Mouse (Mus musculus) forebrain, embryonic 12.5 days (tissue): ENCODE results near the gene Map3k5. TPM values are rescaled to one million over a fixed set of nuclear protein-coding genes. Genes with fewer than 3 reads are reported as not detected.

Experiments used
- ATAC-seq: fragments of 200-750 bp; cut with Nextera tagmentation; 2 replicates; pipeline ENCODE4 v1.8.0; 2017; ENCODE audit warnings: moderate TSS enrichment; ENCODE audit not compliant: low FRiP score
- H3K27ac ChIP-seq: fragments of 300-500 bp; sonication (generic); 2 replicates; pipeline ENCODE4 v1.5.1; 2016; ENCODE audit warnings: mild to moderate bottlenecking
- H3K27me3 ChIP-seq: fragments of 300-500 bp; sonication (generic); 2 replicates; pipeline ENCODE4 v1.6.1; 2016; ENCODE audit warnings: mild to moderate bottlenecking
- H3K36me3 ChIP-seq: fragments of 300-500 bp; sonication (generic); replicated peaks from 2 replicates; pipeline ENCODE4 v1.6.1; 2016; ENCODE audit warnings: mild to moderate bottlenecking
- H3K4me1 ChIP-seq: fragments of 300-500 bp; sonication (generic); 2 replicates; pipeline ENCODE4 v1.6.1; 2016
- H3K4me2 ChIP-seq: fragments of 300-500 bp; sonication (generic); 2 replicates; pipeline ENCODE4 v1.6.1; 2016; ENCODE audit warnings: mild to moderate bottlenecking, moderate library complexity
- H3K4me3 ChIP-seq: fragments of 300-500 bp; sonication (generic); replicated peaks from 2 replicates; pipeline ENCODE4 v1.5.1; 2016; ENCODE audit warnings: mild to moderate bottlenecking
- H3K9ac ChIP-seq: fragments of 300-500 bp; sonication (generic); 2 replicates; pipeline ENCODE4 v1.6.1; 2016; ENCODE audit warnings: mild to moderate bottlenecking
- H3K9me3 ChIP-seq: fragments of 300-500 bp; sonication (generic); 2 replicates; pipeline ENCODE4 v1.6.1; 2016
- WGBS: fragments of 180-500 bp; shearing (Covaris S2); methylation state at CpG from one replicate; pipeline ENCODE4 v1.1.7; 2016; 5-methylcytosine and 5-hydroxymethylcytosine counted together
- polyA plus RNA-seq: library from polyadenylated mRNA; unstranded; fragments of >200 nt; fragmentation: Nextera tagmentation; extraction: Ambion mirVana; gene quantifications from 2 replicates; pipeline ENCODE4 v1.2.1, GENCODE M21; 2016

Gene Map3k5
- polyA plus RNA-seq, 1 experiment from 2014 or later, result 0.64 TPM

DNA sequence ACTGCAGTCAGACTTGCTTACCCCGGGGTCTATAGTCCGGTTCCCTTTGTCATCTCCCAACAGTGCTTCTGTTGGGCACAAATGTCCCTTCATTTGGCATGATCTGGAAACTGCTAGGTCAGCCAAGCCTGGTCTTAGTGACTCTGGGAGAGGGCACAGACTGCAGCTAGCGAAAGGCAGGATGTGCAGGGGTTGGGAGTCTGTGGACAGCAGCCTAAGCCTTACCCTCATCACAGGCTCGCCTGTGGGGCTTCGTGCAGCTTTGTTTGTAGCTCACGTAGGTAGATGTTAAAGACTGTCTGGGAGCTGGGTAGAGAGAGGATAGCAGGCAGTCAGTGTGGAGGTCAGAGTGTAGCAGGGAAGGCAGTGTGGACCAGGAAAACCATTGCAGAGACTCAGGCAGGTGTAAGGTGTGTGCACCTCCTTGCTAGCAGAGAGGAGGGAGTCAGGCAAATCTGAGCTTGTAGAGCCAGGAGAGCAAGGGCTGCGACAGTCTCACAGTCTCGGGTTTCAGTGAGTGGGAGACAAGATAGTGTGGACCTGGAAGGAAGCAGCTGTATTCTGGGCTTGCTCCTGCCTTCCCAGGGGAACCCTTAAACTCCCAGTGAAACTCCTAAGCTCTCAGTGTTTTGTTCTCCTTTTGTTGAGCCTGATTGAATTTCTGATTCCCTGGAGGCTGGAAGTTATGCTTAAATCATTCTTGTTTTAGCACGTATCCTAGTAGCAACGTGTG, 88.5 kb downstream of the Map3k5 start:
- peaks cover 6% of the 10 kb centered on the region for H3K9me3 ChIP-seq
- H3K4me1 ChIP-seq, result no peaks in the 10 kb centered on the region; the same call in 1 of the 2 replicates
- no peak overlapping the region for H3K9ac ChIP-seq
- no peaks in the 10 kb centered on the region for H3K27me3 ChIP-seq
- no peaks in the 10 kb centered on the region for H3K36me3 ChIP-seq
- no peak for ATAC-seq
- H3K4me3 ChIP-seq, result no peak overlapping the region
- 60% methylated on average over 10 of the region's 10 CpGs for WGBS
- no peak overlapping the region for H3K27ac ChIP-seq
- no peak overlapping the region for H3K4me2 ChIP-seq

DNA sequence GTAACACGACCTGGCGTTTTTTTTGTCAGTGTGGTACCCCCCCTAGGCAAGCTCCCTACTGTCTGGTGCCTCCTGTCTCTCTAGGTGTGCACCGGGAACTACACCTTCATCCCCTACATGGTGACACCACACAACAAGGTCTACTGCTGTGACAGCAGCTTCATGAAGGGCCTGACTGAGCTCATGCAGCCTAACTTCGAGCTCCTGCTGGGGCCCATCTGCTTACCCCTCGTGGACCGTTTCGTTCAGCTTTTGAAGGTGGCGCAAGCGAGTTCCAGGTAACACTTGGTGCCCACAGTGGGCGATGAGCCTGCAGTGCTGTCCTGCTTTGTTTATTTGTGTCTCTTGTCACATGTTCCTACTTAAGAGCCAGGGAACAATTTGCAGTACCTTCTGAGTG, 89.3 kb downstream of the Map3k5 start:
- H3K27ac ChIP-seq, result no peak overlapping the region
- no peak overlapping the region for H3K4me3 ChIP-seq
- H3K4me2 ChIP-seq, result no peak overlapping the region
- no peaks in the 10 kb centered on the region; the same call in 1 of the 2 replicates for H3K4me1 ChIP-seq
- ATAC-seq, result no peak
- 75% methylated on average over 10 of the region's 10 CpGs for WGBS
- no peaks in the 10 kb centered on the region for H3K27me3 ChIP-seq
- no peak overlapping the region for H3K9ac ChIP-seq
- no peaks in the 10 kb centered on the region for H3K36me3 ChIP-seq
- H3K9me3 ChIP-seq, result peaks cover 3% of the 10 kb centered on the region; the same call in 1 of the 2 replicates

DNA sequence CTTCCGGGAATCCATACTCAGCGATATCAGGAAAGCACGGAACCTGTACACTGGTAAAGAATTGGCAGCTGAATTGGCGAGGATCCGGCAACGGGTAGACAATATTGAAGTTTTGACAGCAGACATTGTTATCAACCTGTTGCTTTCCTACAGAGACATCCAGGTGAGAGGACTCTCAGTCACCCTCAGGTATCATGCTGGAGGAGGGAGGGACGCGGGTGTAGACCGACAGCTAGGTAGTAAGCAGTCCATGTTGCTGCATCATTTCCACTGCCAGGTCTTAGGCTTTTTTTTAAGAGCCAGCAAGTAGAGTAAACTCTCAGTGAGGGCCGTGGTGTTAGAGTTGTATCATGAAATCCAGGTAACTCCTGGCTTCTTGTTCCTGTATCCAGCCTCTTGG, 90.6 kb downstream of the Map3k5 start:
- H3K9ac ChIP-seq, result no peak overlapping the region
- no peaks in the 10 kb centered on the region for H3K36me3 ChIP-seq
- no peak overlapping the region for H3K4me2 ChIP-seq
- WGBS, result 95% methylated on average over 10 of the region's 10 CpGs
- ATAC-seq, result no peak
- no peak overlapping the region for H3K27ac ChIP-seq
- H3K4me1 ChIP-seq, result no peaks in the 10 kb centered on the region; the same call in 1 of the 2 replicates
- no peaks in the 10 kb centered on the region for H3K27me3 ChIP-seq
- no peaks in the 10 kb centered on the region for H3K9me3 ChIP-seq
- no peak overlapping the region for H3K4me3 ChIP-seq

DNA sequence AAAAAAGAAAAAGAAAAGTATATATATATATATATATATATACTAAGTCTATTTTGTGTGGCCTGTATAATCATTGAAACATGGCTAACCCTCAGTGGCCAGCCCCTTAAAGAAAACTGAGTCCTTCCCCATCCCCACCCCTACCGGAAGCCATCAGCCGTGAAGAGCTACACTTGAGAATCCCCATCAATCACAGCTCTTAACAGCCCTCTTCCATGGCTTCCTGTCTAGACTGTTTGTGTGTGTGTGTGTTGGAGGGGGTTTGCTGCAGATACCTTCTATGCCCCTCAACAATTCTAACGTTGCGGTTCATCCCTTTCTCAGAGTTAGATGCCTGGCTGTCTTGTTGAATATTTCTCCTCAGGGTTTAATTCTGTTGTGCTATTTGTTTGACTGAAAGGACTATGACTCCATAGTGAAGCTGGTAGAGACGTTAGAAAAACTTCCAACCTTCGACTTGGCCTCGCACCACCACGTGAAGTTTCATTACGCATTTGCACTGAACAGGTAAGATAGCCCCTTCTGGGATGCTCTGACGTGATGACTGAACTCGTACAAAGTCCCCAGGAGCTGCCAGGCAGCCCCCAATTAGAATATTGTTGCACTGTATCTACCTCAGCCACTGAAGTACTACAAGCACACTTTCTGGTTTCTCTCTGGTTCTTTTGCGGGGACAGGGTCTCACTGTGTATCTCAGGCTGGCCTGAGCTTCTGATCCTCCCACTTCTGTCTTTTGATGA, 91.7 kb downstream of the Map3k5 start:
- H3K4me1 ChIP-seq, result peaks cover 2% of the 10 kb centered on the region; the same call in 1 of the 2 replicates
- no peaks in the 10 kb centered on the region for H3K9me3 ChIP-seq
- ATAC-seq, result no peak
- no peak overlapping the region for H3K4me2 ChIP-seq
- no peaks in the 10 kb centered on the region for H3K27me3 ChIP-seq
- no peak overlapping the region for H3K4me3 ChIP-seq
- H3K9ac ChIP-seq, result no peak overlapping the region
- H3K27ac ChIP-seq, result no peak overlapping the region
- WGBS, result 87% methylated on average over 12 of the region's 12 CpGs
- H3K36me3 ChIP-seq, result no peaks in the 10 kb centered on the region

DNA sequence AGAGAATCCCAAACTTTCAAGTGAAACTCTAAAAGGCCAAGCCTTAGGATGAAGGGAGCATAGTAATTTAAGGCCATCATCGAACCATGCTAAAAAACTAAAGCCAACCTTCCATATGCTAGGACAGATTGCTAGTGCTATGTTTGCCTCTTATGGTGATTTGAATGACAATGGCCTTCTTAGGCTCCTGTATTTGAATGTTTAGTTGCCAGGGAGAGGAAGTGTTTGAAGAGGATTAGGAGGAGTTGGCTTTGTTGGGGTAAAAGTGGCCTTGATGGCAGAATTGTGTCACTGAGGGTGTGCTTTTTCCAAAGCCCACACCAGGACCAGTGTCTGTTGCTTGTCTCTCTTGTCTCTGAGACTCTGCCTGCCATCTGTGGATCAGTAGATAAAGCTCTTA, 96.4 kb downstream of the Map3k5 start:
- H3K36me3 ChIP-seq, result no peaks in the 10 kb centered on the region
- H3K9ac ChIP-seq, result no peak overlapping the region
- H3K4me2 ChIP-seq, result no peak overlapping the region
- WGBS, result 54% methylated on average over 1 of the region's 1 CpGs
- 0 out of 2 replicates have a peak, but pooled peaks cover 3% of the 10 kb centered on the region for H3K4me1 ChIP-seq
- no peak overlapping the region for H3K27ac ChIP-seq
- H3K4me3 ChIP-seq, result no peak overlapping the region
- H3K9me3 ChIP-seq, result no peaks in the 10 kb centered on the region
- H3K27me3 ChIP-seq, result no peaks in the 10 kb centered on the region
- no peak for ATAC-seq

DNA sequence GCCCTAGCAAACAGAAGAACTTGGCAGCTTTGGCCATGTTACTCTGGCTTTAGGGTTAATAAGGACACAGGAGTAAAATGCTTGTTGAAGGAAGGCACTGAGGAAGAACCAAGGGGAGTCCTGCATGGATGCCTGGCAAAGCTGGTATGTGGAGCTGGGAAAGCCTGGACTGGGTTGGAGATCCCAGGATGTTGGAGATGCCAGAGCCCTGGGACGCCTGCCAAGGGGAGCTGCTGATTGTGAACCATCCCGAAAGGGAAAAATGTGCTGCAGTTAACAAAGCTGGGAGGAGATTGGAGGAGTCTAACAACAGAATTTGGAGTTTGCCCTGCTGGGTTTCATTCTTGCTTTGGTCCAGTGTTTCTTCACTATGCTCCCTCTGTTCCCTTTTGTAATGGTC, 97.7 kb downstream of the Map3k5 start:
- no peaks in the 10 kb centered on the region for H3K27me3 ChIP-seq
- H3K9ac ChIP-seq, result no peak overlapping the region
- 84% methylated on average over 2 of the region's 2 CpGs for WGBS
- 0 out of 2 replicates have a peak, but pooled peaks cover 3% of the 10 kb centered on the region for H3K4me1 ChIP-seq
- no peaks in the 10 kb centered on the region for H3K36me3 ChIP-seq
- no peak for ATAC-seq
- H3K4me2 ChIP-seq, result no peak overlapping the region
- H3K9me3 ChIP-seq, result no peaks in the 10 kb centered on the region
- no peak overlapping the region for H3K4me3 ChIP-seq
- no peak overlapping the region for H3K27ac ChIP-seq

DNA sequence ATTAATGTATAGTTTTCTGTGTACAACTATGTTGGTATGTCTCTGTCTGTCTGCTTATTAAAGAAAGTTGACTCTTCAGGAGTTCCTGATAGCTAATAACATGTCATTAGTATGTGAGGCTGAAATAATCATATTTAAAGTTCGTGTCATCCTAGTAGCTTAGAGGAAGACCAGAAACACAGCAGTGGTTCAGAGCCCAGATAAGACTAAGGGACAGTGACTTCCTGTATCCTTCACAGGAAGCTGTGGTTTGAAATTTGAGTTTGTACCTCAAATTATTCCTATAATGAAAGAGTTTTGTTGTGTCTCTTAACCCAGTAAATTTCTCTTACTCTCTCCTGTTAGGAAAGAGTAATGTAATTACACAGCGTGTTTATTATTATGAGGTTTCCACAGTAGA, 102.1 kb downstream of the Map3k5 start:
- WGBS, result 87% methylated on average over 2 of the region's 2 CpGs
- Histone ChIP-seq H3K36me3 (no peaks in the 10 kb centered on the region), H3K9me3 (no peaks in the 10 kb centered on the region), H3K4me2 (no peak overlapping the region), H3K27ac (no peak overlapping the region), H3K4me1 (peaks cover 4% of the 10 kb centered on the region), H3K4me3 (no peak overlapping the region), H3K9ac (no peak overlapping the region), H3K27me3 (no peaks in the 10 kb centered on the region)
- ATAC-seq, result no peak

DNA sequence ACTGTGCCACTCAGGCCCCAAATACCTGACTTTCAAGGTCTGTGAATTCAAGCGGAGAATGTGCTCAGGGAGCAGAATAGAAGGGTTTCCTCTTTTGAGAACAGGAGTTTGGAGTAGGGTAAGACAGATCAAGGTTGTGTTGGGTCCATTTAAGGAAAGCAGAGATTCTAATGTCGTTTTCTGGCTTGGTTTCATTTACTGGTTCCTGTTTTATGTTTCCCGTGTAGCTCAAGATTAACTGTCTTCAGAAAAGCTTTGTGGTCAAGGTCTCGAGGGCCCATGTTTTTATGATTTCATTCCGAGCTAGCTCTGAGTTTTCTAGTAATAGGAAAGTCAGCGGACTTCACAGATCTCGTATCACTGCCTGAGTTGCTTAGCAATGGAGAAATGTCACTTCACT, 102.6 kb downstream of the Map3k5 start:
- Histone ChIP-seq H3K4me1 (peaks cover 4% of the 10 kb centered on the region), H3K4me2 (no peak overlapping the region), H3K36me3 (no peaks in the 10 kb centered on the region), H3K4me3 (no peak overlapping the region), H3K27ac (no peak overlapping the region), H3K9me3 (no peaks in the 10 kb centered on the region), H3K27me3 (no peaks in the 10 kb centered on the region), H3K9ac (no peak overlapping the region)
- 84% methylated on average over 7 of the region's 7 CpGs for WGBS
- no peak for ATAC-seq

DNA sequence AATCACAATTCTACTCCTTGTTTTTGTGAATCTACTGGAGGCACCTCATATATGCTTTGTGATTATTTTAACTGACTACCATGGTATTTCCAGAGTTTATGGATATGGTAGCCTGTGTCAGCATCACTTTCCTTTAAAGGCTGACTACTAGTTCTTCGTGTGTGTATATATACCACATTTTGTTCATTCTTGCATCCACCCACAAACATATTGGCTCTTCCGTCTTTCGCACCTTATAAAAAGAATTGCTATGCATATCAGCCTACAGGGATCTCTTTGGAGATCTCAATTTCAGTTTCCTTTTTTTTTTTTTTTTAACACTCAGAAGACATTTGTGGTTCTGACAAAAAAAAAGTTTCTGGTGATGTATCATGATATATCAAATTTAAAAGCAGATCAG, 105.3 kb downstream of the Map3k5 start:
- no peaks in the 10 kb centered on the region for H3K36me3 ChIP-seq
- H3K4me3 ChIP-seq, result no peak overlapping the region
- no peaks in the 10 kb centered on the region for H3K27me3 ChIP-seq
- no peaks in the 10 kb centered on the region for H3K9me3 ChIP-seq
- 98% methylated on average over 3 of the region's 3 CpGs for WGBS
- ATAC-seq, result no peak
- H3K27ac ChIP-seq, result no peak overlapping the region
- peaks cover 4% of the 10 kb centered on the region for H3K4me1 ChIP-seq
- no peak overlapping the region for H3K4me2 ChIP-seq
- H3K9ac ChIP-seq, result no peak overlapping the region

DNA sequence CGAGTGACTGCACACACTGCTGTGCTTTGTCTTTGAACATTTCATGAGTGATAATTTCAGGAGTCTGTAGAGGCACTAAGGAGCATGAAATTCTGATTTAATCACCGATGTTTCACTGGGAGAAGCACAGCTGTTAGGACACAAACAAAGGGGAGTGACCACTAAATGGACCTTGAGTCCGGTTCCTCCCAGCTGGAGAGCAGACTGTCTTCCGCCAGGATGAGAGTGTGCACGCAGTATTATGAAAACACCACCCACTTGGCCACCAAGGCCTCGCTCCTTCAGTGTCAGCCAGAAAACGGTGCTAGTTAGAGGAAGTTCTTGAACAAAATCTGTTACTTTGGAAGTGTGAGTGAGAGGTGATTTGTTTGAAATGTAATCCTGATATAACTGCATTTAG, 105.8 kb downstream of the Map3k5 start:
- 62% methylated on average over 7 of the region's 7 CpGs for WGBS

DNA sequence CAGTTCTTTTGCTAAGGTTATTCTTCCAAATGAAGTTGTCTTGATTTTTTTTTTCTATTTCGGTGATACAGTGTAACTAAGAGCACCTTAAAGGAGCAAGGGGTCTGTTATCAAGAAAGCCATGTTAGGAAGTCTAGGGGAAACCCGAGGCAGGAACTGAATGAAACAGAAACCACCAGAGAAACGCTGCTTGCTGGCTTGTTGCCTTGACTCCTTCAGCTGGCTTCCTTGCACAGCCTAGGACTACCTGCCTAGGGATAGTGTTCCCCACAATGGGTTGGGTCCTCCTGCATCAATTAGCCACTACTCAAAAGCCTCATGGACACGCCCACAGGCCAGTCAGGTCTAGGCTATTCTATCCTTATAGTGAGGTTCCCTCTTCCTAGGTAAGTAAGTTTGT, 106.4 kb downstream of the Map3k5 start:
- Histone ChIP-seq H3K4me1 (peaks cover 4% of the 10 kb centered on the region), H3K27ac (no peak overlapping the region), H3K4me3 (no peak overlapping the region), H3K4me2 (no peak overlapping the region), H3K9me3 (no peaks in the 10 kb centered on the region), H3K36me3 (no peaks in the 10 kb centered on the region), H3K9ac (no peak overlapping the region), H3K27me3 (no peaks in the 10 kb centered on the region)
- no peak for ATAC-seq
- 86% methylated on average over 4 of the region's 4 CpGs for WGBS

More for the DNA sequence above, 105.8 kb downstream of the Map3k5 start:
- no peak overlapping the region for H3K4me2 ChIP-seq
- no peaks in the 10 kb centered on the region for H3K9me3 ChIP-seq
- no peaks in the 10 kb centered on the region for H3K36me3 ChIP-seq
- no peak for ATAC-seq
- H3K27ac ChIP-seq, result no peak overlapping the region
- no peak overlapping the region for H3K9ac ChIP-seq
- H3K27me3 ChIP-seq, result no peaks in the 10 kb centered on the region
- H3K4me3 ChIP-seq, result no peak overlapping the region
- H3K4me1 ChIP-seq, result peaks cover 4% of the 10 kb centered on the region

DNA sequence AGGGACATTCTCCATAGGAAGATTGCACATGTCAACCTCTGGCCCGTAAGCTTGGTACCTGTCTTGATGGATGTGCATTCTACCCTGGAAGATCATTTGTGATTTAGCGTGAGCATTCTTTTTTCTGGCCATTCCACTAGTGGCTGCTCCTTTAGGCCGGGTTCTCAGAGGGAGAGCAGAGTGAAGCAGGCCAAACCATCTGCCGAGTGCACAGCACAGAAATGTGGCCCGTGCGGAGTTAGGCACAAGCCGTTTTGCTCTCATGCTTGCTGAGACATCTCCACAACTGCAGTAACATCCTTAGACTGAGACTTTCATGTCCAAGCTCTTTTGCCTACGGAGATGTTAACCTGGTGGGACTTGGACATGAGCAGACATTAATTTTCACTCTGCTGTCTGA, 107.8 kb downstream of the Map3k5 start:
- ATAC-seq, result no peak
- 96% methylated on average over 8 of the region's 8 CpGs for WGBS

DNA sequence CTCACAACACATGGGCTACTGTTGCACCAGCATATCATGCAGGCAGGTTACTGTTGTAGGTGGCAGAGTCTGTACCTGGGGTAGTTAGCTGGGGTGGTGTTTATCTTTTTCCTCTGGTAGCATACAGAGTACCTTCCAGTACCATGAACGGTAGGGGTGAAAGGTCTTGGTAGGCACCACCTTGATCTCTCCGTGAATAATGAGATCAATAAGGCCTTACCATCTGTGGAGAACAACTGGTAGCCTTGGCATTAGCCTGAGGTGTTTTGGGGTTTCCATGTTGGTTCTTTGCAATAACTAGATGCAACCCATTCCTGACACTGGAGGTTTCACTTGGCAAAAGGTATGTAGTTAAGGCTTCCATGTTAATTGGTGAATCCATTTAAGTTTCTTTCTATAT, 109.8 kb downstream of the Map3k5 start:
- no peak overlapping the region for H3K27ac ChIP-seq
- peaks cover 4% of the 10 kb centered on the region for H3K4me1 ChIP-seq
- H3K9ac ChIP-seq, result no peak overlapping the region
- H3K4me3 ChIP-seq, result no peak overlapping the region
- no peaks in the 10 kb centered on the region for H3K36me3 ChIP-seq
- ATAC-seq, result no peak
- no peaks in the 10 kb centered on the region for H3K27me3 ChIP-seq
- WGBS, result 90% methylated on average over 2 of the region's 2 CpGs
- H3K9me3 ChIP-seq, result no peaks in the 10 kb centered on the region
- H3K4me2 ChIP-seq, result no peak overlapping the region

More for the DNA sequence above, 107.8 kb downstream of the Map3k5 start:
- H3K9me3 ChIP-seq, result no peaks in the 10 kb centered on the region
- no peak overlapping the region for H3K9ac ChIP-seq
- no peaks in the 10 kb centered on the region for H3K36me3 ChIP-seq
- H3K27me3 ChIP-seq, result no peaks in the 10 kb centered on the region
- peaks cover 4% of the 10 kb centered on the region for H3K4me1 ChIP-seq
- H3K27ac ChIP-seq, result no peak overlapping the region
- no peak overlapping the region for H3K4me3 ChIP-seq
- H3K4me2 ChIP-seq, result no peak overlapping the region
